Mouse (Mus musculus): ENCODE results near the gene Gm20388. TPM values are rescaled to one million over a fixed set of nuclear protein-coding genes. Genes with fewer than 3 reads are reported as not detected.

The Gm20388 gene
- polyA plus RNA-seq, 1 experiment: 0.36 TPM

GRCm38 (mm10) chr8:121332436-121332835 lies 1421.8 kb downstream of the Gm20388 start:
- TF ChIP-seq GATA1 (IDR thresholded peaks at IDR 0.05; ENCODE audit: low read length) (no peak), TAL1 (IDR thresholded peaks at IDR 0.05; ENCODE audit: low read length) (no peak)
- Histone ChIP-seq H3K36me3 (ENCODE audit: control insufficient read depth) (no peaks in the 10 kb centered on the region), H3K4me3 (replicated peaks) (no peak overlapping the region), H3K27me3 (ENCODE audit: control insufficient read depth) (peaks cover 13% of the 10 kb centered on the region), H3K4me1 (ENCODE audit: control insufficient read depth) (no peaks in the 10 kb centered on the region), H3K9me3 (ENCODE audit: control insufficient read depth, low read length) (peaks cover 14% of the 10 kb centered on the region)

DNA sequence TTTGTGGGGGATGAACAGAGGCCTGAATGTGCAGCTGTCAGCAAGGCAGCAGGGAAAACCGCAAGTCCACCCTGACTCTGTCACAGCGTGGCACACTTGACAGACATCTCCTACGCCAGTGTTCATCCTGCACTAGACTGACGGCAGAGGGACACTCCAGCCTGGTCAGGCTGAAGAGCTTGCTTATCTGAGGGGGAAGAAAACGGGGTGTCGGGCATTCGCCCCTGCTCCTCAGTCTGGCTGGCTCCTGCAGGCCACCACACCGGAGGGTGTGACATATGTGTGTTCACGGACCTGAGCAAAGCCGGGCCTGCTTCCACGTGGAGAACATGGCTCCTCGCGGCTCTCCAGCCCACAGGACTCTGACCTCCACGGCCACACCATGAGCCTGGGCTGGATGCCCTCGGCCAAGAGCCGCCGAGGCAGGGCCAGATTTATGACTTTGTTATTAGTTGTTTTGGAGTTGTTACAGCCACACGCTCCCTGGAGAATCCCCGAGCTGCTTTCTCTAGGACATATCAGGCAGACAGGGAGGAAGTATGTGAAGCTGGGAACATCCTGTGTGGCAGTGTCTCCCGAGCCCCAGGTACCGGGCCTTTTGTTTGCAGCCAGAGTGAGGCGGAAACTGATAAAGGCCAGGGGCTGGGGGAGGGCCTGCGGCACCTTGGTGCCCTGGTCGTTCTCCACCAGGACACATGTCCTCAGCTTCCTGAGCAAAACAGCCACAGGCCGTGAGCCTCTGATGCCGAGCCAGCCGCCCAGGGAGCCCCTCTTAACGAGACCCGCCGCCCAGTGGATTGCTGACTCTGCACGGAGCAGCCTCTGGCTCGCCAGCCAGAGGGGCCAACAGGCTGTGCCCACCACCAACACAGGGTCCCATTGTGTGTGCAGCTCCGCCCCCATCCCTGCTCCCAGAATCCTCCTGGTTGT lies 1424.1 kb downstream of the Gm20388 start:
- Histone ChIP-seq H3K9me3 (ENCODE audit: control insufficient read depth, low read length) (peaks cover 14% of the 10 kb centered on the region), H3K4me1 (ENCODE audit: control insufficient read depth) (no peaks in the 10 kb centered on the region), H3K27me3 (ENCODE audit: control insufficient read depth) (peaks cover 13% of the 10 kb centered on the region), H3K36me3 (ENCODE audit: control insufficient read depth) (no peaks in the 10 kb centered on the region), H3K4me3 (replicated peaks) (no peak overlapping the region)
- TF ChIP-seq TAL1 (IDR thresholded peaks at IDR 0.05; ENCODE audit: low read length): no peak
- TF ChIP-seq GATA1 (IDR thresholded peaks at IDR 0.05; ENCODE audit: low read length): no peak

- Histone ChIP-seq H3K4me1 (ENCODE audit: control insufficient read depth) (no peaks in the 10 kb centered on the region), H3K9me3 (ENCODE audit: control insufficient read depth, low read length) (peaks cover 14% of the 10 kb centered on the region), H3K4me3 (replicated peaks) (no peak overlapping the region), H3K36me3 (ENCODE audit: control insufficient read depth) (no peaks in the 10 kb centered on the region), H3K27me3 (ENCODE audit: control insufficient read depth) (peaks cover 13% of the 10 kb centered on the region)
- TF ChIP-seq TAL1 (IDR thresholded peaks at IDR 0.05; ENCODE audit: low read length) (no peak), GATA1 (IDR thresholded peaks at IDR 0.05; ENCODE audit: low read length) (no peak)
Measured at GRCm38 (mm10) chr8:121335684-121336083, 1425.0 kb downstream of the Gm20388 start.

GRCm38 (mm10) chr8:121342931-121343330 lies 1432.3 kb downstream of the Gm20388 start:
- no peak for TF ChIP-seq GATA1 (IDR thresholded peaks at IDR 0.05; ENCODE audit: low read length)
- Histone ChIP-seq H3K4me1 (ENCODE audit: control insufficient read depth) (no peaks in the 10 kb centered on the region), H3K9me3 (ENCODE audit: control insufficient read depth, low read length) (no peaks in the 10 kb centered on the region), H3K36me3 (ENCODE audit: control insufficient read depth) (no peaks in the 10 kb centered on the region), H3K27me3 (ENCODE audit: control insufficient read depth) (no peaks in the 10 kb centered on the region), H3K4me3 (replicated peaks) (no peak overlapping the region)

- H3K4me1 ChIP-seq (ENCODE audit: control insufficient read depth): no peaks in the 10 kb centered on the region
- no peaks in the 10 kb centered on the region for H3K27me3 ChIP-seq (ENCODE audit: control insufficient read depth)
- no peaks in the 10 kb centered on the region for H3K36me3 ChIP-seq (ENCODE audit: control insufficient read depth)
- H3K4me3 ChIP-seq (replicated peaks): no peak overlapping the region
- TF ChIP-seq GATA1 (IDR thresholded peaks at IDR 0.05; ENCODE audit: low read length) (no peak), TAL1 (IDR thresholded peaks at IDR 0.05; ENCODE audit: low read length) (no peak)
- no peaks in the 10 kb centered on the region for H3K9me3 ChIP-seq (ENCODE audit: control insufficient read depth, low read length)
Measured at GRCm38 (mm10) chr8:121344486-121344885, 1433.8 kb downstream of the Gm20388 start.

DNA sequence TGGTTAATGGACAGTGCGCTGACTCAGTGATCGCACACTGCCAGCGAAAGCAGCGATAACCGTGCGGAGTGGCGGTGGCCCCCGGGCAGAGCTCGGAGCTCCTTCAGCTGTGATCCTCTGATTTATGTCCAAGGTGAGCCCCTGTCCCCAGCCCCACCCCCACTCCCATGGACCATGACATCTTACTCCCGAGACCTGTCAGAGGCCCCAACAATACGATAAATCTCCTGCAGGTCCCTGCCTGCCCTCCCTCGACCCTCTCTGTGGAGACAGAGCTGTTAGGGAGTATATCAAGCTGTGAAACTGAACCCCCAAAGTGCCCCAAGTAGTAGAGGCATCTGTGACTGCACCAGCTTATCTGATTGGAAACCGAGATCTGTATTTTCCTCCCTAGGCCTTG lies 1435.5 kb downstream of the Gm20388 start:
- Histone ChIP-seq H3K36me3 (ENCODE audit: control insufficient read depth) (no peaks in the 10 kb centered on the region), H3K9me3 (ENCODE audit: control insufficient read depth, low read length) (no peaks in the 10 kb centered on the region), H3K4me1 (ENCODE audit: control insufficient read depth) (no peaks in the 10 kb centered on the region), H3K4me3 (replicated peaks) (no peak overlapping the region), H3K27me3 (ENCODE audit: control insufficient read depth) (no peaks in the 10 kb centered on the region)
- TF ChIP-seq GATA1 (IDR thresholded peaks at IDR 0.05; ENCODE audit: low read length) (no peak), TAL1 (IDR thresholded peaks at IDR 0.05; ENCODE audit: low read length) (no peak)

GRCm38 (mm10) chr8:121346862-121347261 lies 1436.2 kb downstream of the Gm20388 start:
- no peaks in the 10 kb centered on the region for H3K27me3 ChIP-seq (ENCODE audit: control insufficient read depth)
- H3K4me3 ChIP-seq (replicated peaks): no peak overlapping the region
- H3K9me3 ChIP-seq (ENCODE audit: control insufficient read depth, low read length): no peaks in the 10 kb centered on the region
- no peaks in the 10 kb centered on the region for H3K36me3 ChIP-seq (ENCODE audit: control insufficient read depth)
- TF ChIP-seq TAL1 (IDR thresholded peaks at IDR 0.05; ENCODE audit: low read length) (no peak), GATA1 (IDR thresholded peaks at IDR 0.05; ENCODE audit: low read length) (no peak)
- no peaks in the 10 kb centered on the region for H3K4me1 ChIP-seq (ENCODE audit: control insufficient read depth)

DNA sequence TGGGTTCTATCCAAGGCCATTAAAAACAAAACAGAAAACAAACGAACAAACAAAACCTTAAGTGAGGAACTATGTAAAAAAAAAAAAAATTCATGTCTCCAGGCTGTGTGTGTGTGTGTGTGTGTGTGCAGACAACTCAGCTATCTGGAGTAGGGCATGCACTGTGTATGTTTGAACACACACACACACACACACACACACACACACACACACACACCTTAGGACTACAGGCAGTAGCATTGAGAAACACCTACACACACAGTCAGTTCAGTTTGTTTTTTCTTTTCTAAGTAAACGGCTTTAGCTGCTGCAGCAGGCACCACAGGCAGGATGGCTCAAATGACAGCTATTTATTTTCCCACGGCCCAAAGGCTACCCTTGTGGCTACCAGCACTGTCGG lies 1438.4 kb downstream of the Gm20388 start:
- no peaks in the 10 kb centered on the region for H3K36me3 ChIP-seq (ENCODE audit: control insufficient read depth)
- H3K4me3 ChIP-seq (replicated peaks): no peak overlapping the region
- TF ChIP-seq TAL1 (IDR thresholded peaks at IDR 0.05; ENCODE audit: low read length): no peak
- no peak for TF ChIP-seq GATA1 (IDR thresholded peaks at IDR 0.05; ENCODE audit: low read length)
- H3K9me3 ChIP-seq (ENCODE audit: control insufficient read depth, low read length): no peaks in the 10 kb centered on the region
- H3K27me3 ChIP-seq (ENCODE audit: control insufficient read depth): no peaks in the 10 kb centered on the region
- H3K4me1 ChIP-seq (ENCODE audit: control insufficient read depth): no peaks in the 10 kb centered on the region

- H3K27me3 ChIP-seq (ENCODE audit: control insufficient read depth): no peaks in the 10 kb centered on the region
- H3K4me3 ChIP-seq (replicated peaks): no peak overlapping the region
Measured at GRCm38 (mm10) chr8:121350803-121351202, 1440.2 kb downstream of the Gm20388 start.

More at GRCm38 (mm10) chr8:121350803-121351202, 1440.2 kb downstream of the Gm20388 start:
- TF ChIP-seq TAL1 (IDR thresholded peaks at IDR 0.05; ENCODE audit: low read length) (no peak), GATA1 (IDR thresholded peaks at IDR 0.05; ENCODE audit: low read length) (no peak)
- no peaks in the 10 kb centered on the region for H3K9me3 ChIP-seq (ENCODE audit: control insufficient read depth, low read length)
- H3K36me3 ChIP-seq (ENCODE audit: control insufficient read depth): no peaks in the 10 kb centered on the region
- H3K4me1 ChIP-seq (ENCODE audit: control insufficient read depth): no peaks in the 10 kb centered on the region

All from erythroblast, embryonic 14.5 days (primary cell).